Mouse (Mus musculus) forebrain, embryonic 10.5 days (tissue): ENCODE data around the gene Amer1. TPM values are rescaled to one million over a fixed set of nuclear protein-coding genes. Genes with fewer than 3 reads are reported as not detected.
A peak's percentile ranks its signal among the peaks of the same experiment; 100 is the strongest.

ENCODE experiments used
- DNase-seq: peaks from one replicate; pipeline ENCODE4 v3.0.0-alpha.2; 2017; ENCODE audit warnings: low spot score; ENCODE audit errors: extremely low spot score
- H3K27ac ChIP-seq: fragments of 300-500 bp; sonication (generic); 2 replicates; pipeline ENCODE4 v1.5.1; 2016; ENCODE audit warnings: mild to moderate bottlenecking
- H3K27me3 ChIP-seq: fragments of 300-500 bp; sonication (generic); 2 replicates; pipeline ENCODE4 v1.6.1; 2016; ENCODE audit warnings: mild to moderate bottlenecking; ENCODE audit not compliant: poor library complexity, severe bottlenecking
- H3K36me3 ChIP-seq: fragments of 300-500 bp; sonication (generic); replicated peaks from 2 replicates; pipeline ENCODE4 v1.6.1; 2016; ENCODE audit warnings: mild to moderate bottlenecking, moderate library complexity
- H3K4me1 ChIP-seq: fragments of 300-500 bp; sonication (generic); 2 replicates; pipeline ENCODE4 v1.6.1; 2016
- H3K4me3 ChIP-seq: fragments of 300-500 bp; sonication (generic); 2 replicates; pipeline ENCODE4 v1.5.1; 2016; ENCODE audit warnings: mild to moderate bottlenecking, moderate library complexity
- H3K9me3 ChIP-seq: fragments of 300-500 bp; sonication (generic); 2 replicates; pipeline ENCODE4 v1.6.1; 2016; ENCODE audit warnings: mild to moderate bottlenecking, moderate library complexity
- WGBS: fragments of 180-500 bp; shearing (Covaris S2); methylation state at CpG from one replicate; pipeline ENCODE4 v1.1.7; 2016; 5-methylcytosine and 5-hydroxymethylcytosine counted together
- polyA plus RNA-seq: library from polyadenylated mRNA; unstranded; fragments of >200 nt; fragmentation: Nextera tagmentation; extraction: Ambion mirVana; gene quantifications from 2 replicates; pipeline ENCODE4 v1.2.1, GENCODE M21; 2016

Gene Amer1
- 9.9 and 10.4 TPM in 2 replicates for polyA plus RNA-seq

DNA sequence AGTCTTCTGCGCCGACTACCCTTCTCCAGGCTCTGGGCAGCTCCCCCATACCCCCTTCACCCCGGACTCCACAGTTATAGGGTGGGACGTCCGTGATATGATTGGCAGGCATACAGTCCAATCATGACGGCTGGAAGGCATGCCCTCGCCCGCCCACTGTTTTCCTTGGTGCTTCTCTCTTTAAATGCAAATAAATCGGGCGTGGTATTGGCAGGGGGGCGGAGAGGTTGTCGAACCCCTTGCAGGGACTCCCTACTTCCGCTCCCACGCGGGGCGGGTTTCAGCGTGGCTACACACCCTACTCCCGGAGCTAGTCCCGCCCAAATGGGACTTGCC lies at the start of gene Amer1:
Gene Amer1, minus strand, starts transcription at position 97 of the 336 bp plus-strand sequence.
- H3K4me3 ChIP-seq: peak within 1 kb of the TSS; percentile 62
- peak; percentile 78 for DNase-seq
- no peaks in the 10 kb centered on the region; the same call in 1 of the 2 replicates for H3K9me3 ChIP-seq
- H3K27ac ChIP-seq: peak within 1 kb of the TSS; percentile 87
- peaks cover 15% of the 10 kb centered on the region; the same call in 1 of the 2 replicates for H3K27me3 ChIP-seq
- WGBS: 21% methylated on average over 19 of the region's 19 CpGs
- H3K36me3 ChIP-seq: no peaks in the 10 kb centered on the region
- peaks cover 23% of the 10 kb centered on the region for H3K4me1 ChIP-seq

DNA sequence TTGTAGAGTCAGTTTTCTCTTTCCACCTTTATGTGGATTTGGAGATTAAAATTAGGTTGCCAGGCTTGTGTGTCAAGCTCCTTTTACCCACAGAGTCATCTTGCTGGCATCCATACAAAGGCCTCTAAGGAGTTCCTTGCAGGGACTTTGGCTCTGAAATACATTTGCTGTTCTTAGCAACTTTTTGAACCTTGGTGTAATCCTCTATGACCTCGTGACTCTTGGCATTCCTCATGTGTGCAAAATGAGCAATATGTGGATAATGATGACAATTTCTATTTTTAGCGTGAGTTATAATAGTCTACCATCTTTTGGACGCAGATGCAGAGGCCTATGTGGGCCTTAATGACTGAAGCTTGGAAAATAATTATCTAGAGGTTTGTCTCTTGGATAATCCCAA lies 12.5 kb upstream of the Amer1 start:
- Histone ChIP-seq H3K9me3 (no peaks in the 10 kb centered on the region), H3K36me3 (no peaks in the 10 kb centered on the region), H3K4me1 (no peaks in the 10 kb centered on the region), H3K27ac (no peak overlapping the region), H3K4me3 (no peak overlapping the region), H3K27me3 (no peaks in the 10 kb centered on the region)
- 80% methylated on average over 3 of the region's 3 CpGs for WGBS
- no peak for DNase-seq

GRCm38 (mm10) chrX:95445866-95446265 lies 1.2 kb upstream of the Amer1 start:
- Histone ChIP-seq H3K27me3 (peaks cover 15% of the 10 kb centered on the region; the same call in 1 of the 2 replicates), H3K36me3 (no peaks in the 10 kb centered on the region), H3K4me1 (peaks cover 23% of the 10 kb centered on the region), H3K4me3 (no peak overlapping the region), H3K9me3 (no peaks in the 10 kb centered on the region; the same call in 1 of the 2 replicates), H3K27ac (no peak overlapping the region)
- WGBS: 72% methylated on average over 2 of the region's 2 CpGs
- DNase-seq: no peak

DNA sequence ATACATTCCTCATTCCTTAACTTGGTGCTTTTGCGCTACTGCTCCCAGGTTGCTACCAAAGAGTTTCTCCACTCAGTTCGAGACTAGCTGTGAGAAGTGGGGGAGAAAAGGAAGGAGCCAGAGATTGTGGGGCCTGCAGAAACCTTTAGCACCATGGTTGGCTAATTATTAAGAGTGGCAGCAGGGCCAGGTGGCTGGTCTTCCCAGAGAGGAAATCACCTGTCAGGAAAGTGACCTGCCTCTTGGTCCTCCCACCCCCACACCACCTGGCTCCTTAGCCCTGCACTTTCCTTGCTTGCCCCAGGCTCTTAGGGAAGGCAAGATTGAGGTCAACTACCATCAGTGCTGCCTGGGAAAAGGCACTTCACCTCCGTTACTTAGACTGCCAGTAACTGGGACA lies 469 bp upstream of the Amer1 start:
- Histone ChIP-seq H3K9me3 (no peaks in the 10 kb centered on the region; the same call in 1 of the 2 replicates), H3K36me3 (no peaks in the 10 kb centered on the region), H3K4me1 (peaks cover 23% of the 10 kb centered on the region), H3K4me3 (peak overlapping the region; percentile 62), H3K27ac (peak overlapping the region; percentile 87), H3K27me3 (peaks cover 15% of the 10 kb centered on the region; the same call in 1 of the 2 replicates)
- DNase-seq: no peak
- WGBS: 32% methylated on average over 3 of the region's 3 CpGs

- peaks cover 15% of the 10 kb centered on the region; the same call in 1 of the 2 replicates for H3K27me3 ChIP-seq
- H3K4me3 ChIP-seq: peak overlapping the region; percentile 62
- H3K36me3 ChIP-seq: peaks cover 3% of the 10 kb centered on the region; the same call in 1 of the 2 replicates
- no peak for DNase-seq
- no peaks in the 10 kb centered on the region; the same call in 1 of the 2 replicates for H3K9me3 ChIP-seq
- H3K27ac ChIP-seq: peak overlapping the region; percentile 87
- 24% methylated on average over 42 of the region's 42 CpGs for WGBS
- H3K4me1 ChIP-seq: peaks cover 23% of the 10 kb centered on the region
Measured at GRCm38 (mm10) chrX:95443898-95444775, 535 bp downstream of the Amer1 start.

DNA sequence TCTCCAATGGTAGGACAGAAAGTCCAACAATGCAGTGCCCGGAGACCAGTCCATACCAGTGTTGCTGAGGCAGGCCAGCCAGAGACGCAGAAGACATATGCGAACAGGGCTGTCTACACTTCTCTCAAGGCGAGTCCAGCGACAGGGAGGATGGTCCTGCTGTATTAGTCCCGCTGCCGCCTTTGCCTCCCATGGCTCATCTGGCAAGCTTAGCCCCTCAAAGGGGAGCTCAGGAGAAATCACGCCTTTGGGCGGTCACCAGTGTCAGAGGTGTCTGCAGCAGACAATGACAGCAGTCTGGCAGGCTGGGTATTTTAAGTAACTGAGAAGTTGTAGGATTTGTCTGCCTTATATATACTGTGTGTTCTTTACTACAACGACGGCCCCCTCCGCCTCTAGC lies 1.3 kb downstream of the Amer1 start:
- H3K4me1 ChIP-seq: peaks cover 23% of the 10 kb centered on the region
- peak overlapping the region; percentile 62 for H3K4me3 ChIP-seq
- peaks cover 15% of the 10 kb centered on the region; the same call in 1 of the 2 replicates for H3K27me3 ChIP-seq
- peak overlapping the region; percentile 87 for H3K27ac ChIP-seq
- 36% methylated on average over 12 of the region's 12 CpGs for whole genome bisulfite sequencing
- H3K36me3 ChIP-seq: peaks cover 3% of the 10 kb centered on the region; the same call in 1 of the 2 replicates
- peak; percentile 15 for DNase-seq
- no peaks in the 10 kb centered on the region for H3K9me3 ChIP-seq

- peaks cover 7% of the 10 kb centered on the region; the same call in 1 of the 2 replicates for H3K36me3 ChIP-seq
- H3K4me1 ChIP-seq: peaks cover 23% of the 10 kb centered on the region
- peak overlapping the region; percentile 5; the same call in 1 of the 2 replicates for H3K4me3 ChIP-seq
- peaks cover 15% of the 10 kb centered on the region; the same call in 1 of the 2 replicates for H3K27me3 ChIP-seq
- WGBS: 49% methylated on average over 1 of the region's 1 CpGs
- H3K9me3 ChIP-seq: no peaks in the 10 kb centered on the region
- H3K27ac ChIP-seq: no peak overlapping the region
- no peak for DNase-seq
Measured at GRCm38 (mm10) chrX:95442261-95442660, 2.4 kb downstream of the Amer1 start.

GRCm38 (mm10) chrX:95441290-95441689 lies 3.4 kb downstream of the Amer1 start:
- Histone ChIP-seq H3K27me3 (peaks cover 15% of the 10 kb centered on the region; the same call in 1 of the 2 replicates), H3K36me3 (peaks cover 7% of the 10 kb centered on the region; the same call in 1 of the 2 replicates), H3K4me3 (no peak overlapping the region), H3K27ac (no peak overlapping the region), H3K9me3 (no peaks in the 10 kb centered on the region), H3K4me1 (peaks cover 23% of the 10 kb centered on the region)
- no peak for DNase-seq

DNA sequence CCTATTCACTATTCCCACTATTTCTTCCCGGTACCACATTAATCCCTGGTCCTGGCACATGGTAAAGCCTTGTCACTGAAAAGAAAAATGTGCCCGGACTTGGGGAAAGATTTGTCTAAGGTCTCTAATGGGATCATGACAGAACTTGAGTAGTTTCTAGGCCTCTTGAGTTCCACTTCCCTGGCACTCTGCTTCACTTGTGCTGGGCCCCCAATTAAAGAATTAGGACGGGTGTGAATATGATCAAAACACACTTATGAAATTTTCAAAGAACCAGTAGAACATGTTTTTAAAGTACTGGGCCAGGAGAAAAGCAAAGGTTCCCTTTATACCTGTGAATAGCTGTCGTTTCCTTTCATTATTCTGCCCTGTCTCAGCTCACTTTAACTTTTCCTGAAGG lies 6.2 kb downstream of the Amer1 start:
- 92% methylated on average over 4 of the region's 4 CpGs for WGBS
- no peak overlapping the region for H3K4me3 ChIP-seq
- peaks cover 23% of the 10 kb centered on the region for H3K4me1 ChIP-seq
- peaks cover 7% of the 10 kb centered on the region; the same call in 1 of the 2 replicates for H3K36me3 ChIP-seq
- H3K27me3 ChIP-seq: 0 out of 2 replicates have a peak, but pooled peaks cover 3% of the 10 kb centered on the region
- no peak overlapping the region for H3K27ac ChIP-seq
- no peak for DNase-seq
- no peaks in the 10 kb centered on the region for H3K9me3 ChIP-seq

DNA sequence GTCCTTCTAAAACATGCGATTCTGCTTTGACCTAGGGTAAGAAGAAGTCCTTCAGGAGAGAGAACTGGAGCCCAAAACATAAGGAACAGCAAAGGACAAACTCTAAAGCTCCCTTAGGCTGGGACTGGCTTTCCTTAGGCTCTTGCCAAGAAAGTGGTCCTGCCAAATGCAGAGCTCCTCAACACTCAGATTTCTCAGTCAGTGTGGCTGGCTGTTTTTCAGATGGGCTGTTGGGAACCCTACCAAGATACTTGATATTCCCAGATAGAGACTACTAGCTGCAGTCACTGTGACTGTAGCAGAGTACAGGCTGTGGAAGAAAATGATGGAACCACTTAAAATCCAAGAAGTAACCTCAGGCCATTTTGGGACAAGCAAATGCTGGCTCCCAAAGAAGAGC lies 7.4 kb downstream of the Amer1 start:
- Histone ChIP-seq H3K4me3 (no peak overlapping the region), H3K4me1 (peaks cover 11% of the 10 kb centered on the region), H3K27me3 (no peaks in the 10 kb centered on the region), H3K36me3 (peaks cover 12% of the 10 kb centered on the region), H3K27ac (no peak overlapping the region), H3K9me3 (no peaks in the 10 kb centered on the region)
- WGBS: 100% methylated on average over 1 of the region's 1 CpGs
- no peak for DNase-seq

DNA sequence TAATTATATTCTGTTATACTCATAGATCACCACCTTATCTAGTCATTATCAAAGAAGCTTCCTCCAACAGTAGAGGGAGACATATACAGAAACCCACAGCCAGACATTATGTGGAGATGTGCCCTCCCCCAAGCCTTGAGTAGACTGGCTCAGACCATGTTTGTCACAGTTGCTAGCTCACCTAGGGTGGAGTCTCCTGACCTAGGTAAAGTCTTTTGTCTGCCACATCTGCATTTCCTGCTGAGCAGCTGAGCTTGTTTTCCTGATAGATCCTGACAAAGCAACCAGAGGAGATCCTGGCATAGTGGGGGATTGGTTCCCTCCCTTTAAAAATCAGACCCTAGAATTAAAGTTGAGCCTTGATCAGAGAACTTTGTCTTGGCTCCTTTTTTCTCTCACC lies 71.6 kb downstream of the Amer1 start:
- Histone ChIP-seq H3K36me3 (no peaks in the 10 kb centered on the region), H3K9me3 (no peaks in the 10 kb centered on the region), H3K4me3 (no peak overlapping the region), H3K27ac (no peak overlapping the region), H3K4me1 (no peaks in the 10 kb centered on the region), H3K27me3 (no peaks in the 10 kb centered on the region; the same call in 1 of the 2 replicates)
- no peak for DNase-seq
